Mouse (Mus musculus) stomach, embryonic 15.5 days (tissue): ENCODE measurements around the gene Txndc2. TPM values are rescaled to one million over a fixed set of nuclear protein-coding genes. Genes with fewer than 3 reads are reported as not detected.

ENCODE experiments used
- ATAC-seq: fragments of 200-750 bp; cut with Nextera tagmentation; 2 replicates; pipeline ENCODE4 v1.8.0; 2017; ENCODE audit warnings: low read depth, moderate number of reproducible peaks, moderate TSS enrichment; ENCODE audit not compliant: insufficient read depth, low FRiP score
- H3K27ac ChIP-seq: fragments of 300-500 bp; sonication (generic); 2 replicates; pipeline ENCODE4 v1.5.1; 2015; ENCODE audit warnings: mild to moderate bottlenecking, inconsistent platforms
- H3K27me3 ChIP-seq: fragments of 300-500 bp; sonication (generic); replicated peaks from 2 replicates; pipeline ENCODE4 v1.6.1; 2015; ENCODE audit warnings: inconsistent platforms
- H3K36me3 ChIP-seq: fragments of 300-500 bp; sonication (generic); 2 replicates; pipeline ENCODE4 v1.6.1; 2015; ENCODE audit warnings: inconsistent platforms
- H3K4me1 ChIP-seq: fragments of 300-500 bp; sonication (generic); 2 replicates; pipeline ENCODE4 v1.6.1; 2015; ENCODE audit warnings: inconsistent platforms
- H3K4me2 ChIP-seq: fragments of 300-500 bp; sonication (generic); 2 replicates; pipeline ENCODE4 v1.6.1; 2015; ENCODE audit warnings: mild to moderate bottlenecking, inconsistent platforms
- H3K4me3 ChIP-seq: fragments of 300-500 bp; sonication (generic); replicated peaks from 2 replicates; pipeline ENCODE4 v1.5.1; 2015; ENCODE audit warnings: inconsistent platforms
- H3K9ac ChIP-seq: fragments of 300-500 bp; sonication (generic); 2 replicates; pipeline ENCODE4 v1.6.1; 2015; ENCODE audit warnings: inconsistent platforms
- H3K9me3 ChIP-seq: fragments of 300-500 bp; sonication (generic); 2 replicates; pipeline ENCODE4 v1.6.1; 2016; ENCODE audit warnings: inconsistent platforms
- WGBS: fragments of 180-500 bp; shearing (Covaris S2); methylation state at CpG from one replicate; pipeline ENCODE4 v1.1.7; 2015; 5-methylcytosine and 5-hydroxymethylcytosine counted together
- polyA plus RNA-seq: library from polyadenylated mRNA; unstranded; fragments of >200 nt; fragmentation: Nextera tagmentation; extraction: Ambion mirVana; gene quantifications from 2 replicates; pipeline ENCODE4 v1.2.1, GENCODE M21; 2015

Txndc2 gene
- polyA plus RNA-seq, 1 experiment from 2014 or later, result not detected

GRCm38 (mm10) chr17:65626301-65626700, 15.7 kb downstream of the Txndc2 start:
- Histone ChIP-seq H3K9ac (no peak overlapping the region), H3K27ac (no peak overlapping the region), H3K9me3 (no peaks in the 10 kb centered on the region), H3K4me1 (no peaks in the 10 kb centered on the region), H3K36me3 (no peaks in the 10 kb centered on the region), H3K27me3 (no peaks in the 10 kb centered on the region), H3K4me3 (no peak overlapping the region), H3K4me2 (no peak overlapping the region)
- no peak for ATAC-seq
- 88% methylated on average over 6 of the region's 6 CpGs for WGBS

- Histone ChIP-seq H3K9ac (no peak overlapping the region), H3K4me1 (no peaks in the 10 kb centered on the region), H3K4me2 (no peak overlapping the region), H3K9me3 (no peaks in the 10 kb centered on the region), H3K4me3 (no peak overlapping the region), H3K36me3 (no peaks in the 10 kb centered on the region), H3K27me3 (no peaks in the 10 kb centered on the region), H3K27ac (no peak overlapping the region)
- no peak for ATAC-seq
- WGBS, result 79% methylated on average over 6 of the region's 6 CpGs
Measured at GRCm38 (mm10) chr17:65625563-65625962, 16.4 kb downstream of the Txndc2 start.

GRCm38 (mm10) chr17:65623130-65623529, 18.8 kb downstream of the Txndc2 start:
- Histone ChIP-seq H3K9ac (no peak overlapping the region), H3K4me1 (no peaks in the 10 kb centered on the region), H3K36me3 (no peaks in the 10 kb centered on the region), H3K9me3 (no peaks in the 10 kb centered on the region), H3K4me2 (no peak overlapping the region), H3K27ac (no peak overlapping the region), H3K4me3 (no peak overlapping the region), H3K27me3 (no peaks in the 10 kb centered on the region)
- ATAC-seq, result no peak

- Histone ChIP-seq H3K9me3 (no peaks in the 10 kb centered on the region), H3K27ac (no peak overlapping the region)
- whole genome bisulfite sequencing, result 61% methylated on average over 2 of the region's 2 CpGs
Measured at GRCm38 (mm10) chr17:65618431-65618830, 23.5 kb downstream of the Txndc2 start.

GRCm38 (mm10) chr17:65615678-65616077, 26.3 kb downstream of the Txndc2 start:
- 31% methylated on average over 3 of the region's 3 CpGs for WGBS
- H3K9ac ChIP-seq, result no peak overlapping the region
- H3K4me1 ChIP-seq, result 0 out of 2 replicates have a peak, but pooled peaks cover 4% of the 10 kb centered on the region
- H3K9me3 ChIP-seq, result no peaks in the 10 kb centered on the region
- H3K36me3 ChIP-seq, result no peaks in the 10 kb centered on the region
- no peak overlapping the region for H3K4me3 ChIP-seq
- H3K27me3 ChIP-seq, result no peaks in the 10 kb centered on the region
- ATAC-seq, result no peak
- H3K4me2 ChIP-seq, result no peak overlapping the region
- H3K27ac ChIP-seq, result no peak overlapping the region

More at GRCm38 (mm10) chr17:65618431-65618830, 23.5 kb downstream of the Txndc2 start:
- no peaks in the 10 kb centered on the region for H3K36me3 ChIP-seq
- H3K9ac ChIP-seq, result no peak overlapping the region
- no peak for ATAC-seq
- no peaks in the 10 kb centered on the region for H3K27me3 ChIP-seq
- H3K4me1 ChIP-seq, result no peaks in the 10 kb centered on the region
- no peak overlapping the region for H3K4me3 ChIP-seq
- no peak overlapping the region for H3K4me2 ChIP-seq

- Histone ChIP-seq H3K9ac (peak overlapping the region; percentile 49; the same call in 1 of the 2 replicates), H3K4me1 (peaks cover 5% of the 10 kb centered on the region; the same call in 1 of the 2 replicates), H3K9me3 (no peaks in the 10 kb centered on the region), H3K36me3 (no peaks in the 10 kb centered on the region), H3K27me3 (no peaks in the 10 kb centered on the region), H3K27ac (peak overlapping the region; percentile 99), H3K4me3 (peak overlapping the region; percentile 86), H3K4me2 (peak overlapping the region; percentile 61)
- 2% methylated on average over 9 of the region's 9 CpGs for WGBS
- no peak for ATAC-seq
Measured at GRCm38 (mm10) chr17:65614431-65614830, 27.5 kb downstream of the Txndc2 start.

GRCm38 (mm10) chr17:65613463-65614412, 28.2 kb downstream of the Txndc2 start, which contains the start of gene Vapa:
Vapa (minus strand) TSS chr17:65613555.
- under 1% methylated on average over 81 of the region's 85 CpGs for WGBS
- peak within 1 kb of the TSS; percentile 98 for H3K9ac ChIP-seq
- peak; percentile 94 for ATAC-seq
- H3K4me2 ChIP-seq, result peak within 1 kb of the TSS; percentile 61
- H3K9me3 ChIP-seq, result no peaks in the 10 kb centered on the region
- peak within 1 kb of the TSS; percentile 86 for H3K4me3 ChIP-seq
- no peaks in the 10 kb centered on the region for H3K36me3 ChIP-seq
- peaks cover 7% of the 10 kb centered on the region; the same call in 1 of the 2 replicates for H3K4me1 ChIP-seq
- H3K27me3 ChIP-seq, result no peaks in the 10 kb centered on the region
- H3K27ac ChIP-seq, result peak within 1 kb of the TSS; percentile 99

GRCm38 (mm10) chr17:65613142-65613462, 28.9 kb downstream of the Txndc2 start:
- Histone ChIP-seq H3K9me3 (no peaks in the 10 kb centered on the region), H3K9ac (peak overlapping the region; percentile 98), H3K27me3 (no peaks in the 10 kb centered on the region), H3K4me3 (peak overlapping the region; percentile 86), H3K4me2 (peak overlapping the region; percentile 58; the same call in 1 of the 2 replicates), H3K36me3 (no peaks in the 10 kb centered on the region), H3K4me1 (peaks cover 8% of the 10 kb centered on the region), H3K27ac (peak overlapping the region; percentile 99)
- under 1% methylated on average over 38 of the region's 42 CpGs for WGBS
- ATAC-seq, result peak; percentile 57

- Histone ChIP-seq H3K9ac (peak overlapping the region; percentile 98), H3K4me3 (peak overlapping the region; percentile 86), H3K27ac (peak overlapping the region; percentile 99), H3K4me1 (peaks cover 13% of the 10 kb centered on the region), H3K4me2 (peak overlapping the region; percentile 58), H3K27me3 (no peaks in the 10 kb centered on the region), H3K9me3 (no peaks in the 10 kb centered on the region), H3K36me3 (no peaks in the 10 kb centered on the region)
- peak; percentile 16 for ATAC-seq
- under 1% methylated on average over 64 of the region's 91 CpGs for WGBS
Measured at GRCm38 (mm10) chr17:65612391-65613141, 29.4 kb downstream of the Txndc2 start.

- H3K27me3 ChIP-seq, result no peaks in the 10 kb centered on the region
- no peak for ATAC-seq
- WGBS, result 5% methylated on average over 4 of the region's 4 CpGs
- H3K4me1 ChIP-seq, result peaks cover 17% of the 10 kb centered on the region
- H3K4me3 ChIP-seq, result peak overlapping the region; percentile 86
- H3K9me3 ChIP-seq, result no peaks in the 10 kb centered on the region
- no peak overlapping the region for H3K27ac ChIP-seq
- no peaks in the 10 kb centered on the region for H3K36me3 ChIP-seq
- H3K4me2 ChIP-seq, result peak overlapping the region; percentile 58
- H3K9ac ChIP-seq, result no peak overlapping the region
Measured at GRCm38 (mm10) chr17:65611721-65612120, 30.2 kb downstream of the Txndc2 start.

- Histone ChIP-seq H3K9me3 (no peaks in the 10 kb centered on the region), H3K27ac (no peak overlapping the region), H3K9ac (no peak overlapping the region), H3K36me3 (no peaks in the 10 kb centered on the region), H3K4me2 (no peak overlapping the region), H3K27me3 (no peaks in the 10 kb centered on the region), H3K4me3 (no peak overlapping the region), H3K4me1 (peaks cover 24% of the 10 kb centered on the region)
- ATAC-seq, result no peak
- 59% methylated on average over 5 of the region's 5 CpGs for WGBS
Measured at GRCm38 (mm10) chr17:65608743-65609142, 33.2 kb downstream of the Txndc2 start.

- Histone ChIP-seq H3K27ac (no peak overlapping the region), H3K4me2 (0 out of 2 replicates have a peak overlapping the region, but pooled peaks have one; percentile 21), H3K36me3 (no peaks in the 10 kb centered on the region), H3K4me3 (no peak overlapping the region), H3K9me3 (no peaks in the 10 kb centered on the region), H3K27me3 (no peaks in the 10 kb centered on the region), H3K9ac (no peak overlapping the region), H3K4me1 (peaks cover 24% of the 10 kb centered on the region)
- no peak for ATAC-seq
- WGBS, result 72% methylated on average over 2 of the region's 2 CpGs
Measured at GRCm38 (mm10) chr17:65608312-65608687, 33.7 kb downstream of the Txndc2 start.
